Mouse (Mus musculus) kidney, postnatal 0 days (tissue): Measurements from ENCODE around the gene Tnip1. TPM values are rescaled to one million over a fixed set of nuclear protein-coding genes. Genes with fewer than 3 reads are reported as not detected.

ENCODE experiments used
- ATAC-seq: fragments of 200-750 bp; cut with Nextera tagmentation; replicated peaks from 2 replicates; pipeline ENCODE4 v1.8.0; 2017; ENCODE audit warnings: low read depth, moderate number of reproducible peaks, moderate TSS enrichment, moderate library complexity; ENCODE audit not compliant: low FRiP score
- DNase-seq: peaks from one replicate; pipeline ENCODE4 v3.0.0-alpha.2; 2016; ENCODE audit warnings: low spot score
- H3K27ac ChIP-seq: fragments of 300-500 bp; sonication (generic); 2 replicates; pipeline ENCODE4 v1.5.1; 2014; ENCODE audit warnings: mild to moderate bottlenecking
- H3K27me3 ChIP-seq: fragments of 300-500 bp; sonication (generic); 2 replicates; pipeline ENCODE4 v1.6.1; 2014; ENCODE audit warnings: low read length, mixed read lengths; ENCODE audit not compliant: insufficient read depth
- H3K36me3 ChIP-seq: fragments of 300-500 bp; sonication (generic); 2 replicates; pipeline ENCODE4 v1.6.1; 2014; ENCODE audit warnings: low read length, mixed read lengths; ENCODE audit not compliant: insufficient read depth
- H3K4me1 ChIP-seq: fragments of 300-500 bp; sonication (generic); replicated peaks from 2 replicates; pipeline ENCODE4 v1.6.1; 2014; ENCODE audit warnings: antibody characterized with exemption, low read length, mixed read lengths; ENCODE audit not compliant: insufficient read depth
- H3K4me2 ChIP-seq: fragments of 300-500 bp; sonication (generic); 2 replicates; pipeline ENCODE4 v1.6.1; 2014; ENCODE audit warnings: mild to moderate bottlenecking, low read length, moderate library complexity, mixed read lengths
- H3K4me3 ChIP-seq: fragments of 300-500 bp; sonication (generic); replicated peaks from 2 replicates; pipeline ENCODE4 v1.5.1; 2014; ENCODE audit warnings: low read depth, low read length
- H3K9ac ChIP-seq: fragments of 300-500 bp; sonication (generic); 2 replicates; pipeline ENCODE4 v1.6.1; 2014; ENCODE audit warnings: low read depth, low read length
- H3K9me3 ChIP-seq: fragments of 300-500 bp; sonication (generic); replicated peaks from 2 replicates; pipeline ENCODE4 v1.6.1; 2016; ENCODE audit warnings: low read length, inconsistent platforms, mixed read lengths
- CTCF ChIP-seq: IDR thresholded peaks from 2 replicates; pipeline ENCODE4 v1.5.1; 2016; ENCODE audit warnings: antibody characterized with exemption, low read depth, mild to moderate bottlenecking, moderate library complexity
- WGBS: fragments of 180-500 bp; shearing (Covaris S2); extraction: QIAGEN DNeasy Blood & Tissue Kit; methylation state at CpG from one replicate; pipeline ENCODE4 v1.1.7; 2014; 5-methylcytosine and 5-hydroxymethylcytosine counted together
- polyA plus RNA-seq: library from polyadenylated mRNA; unstranded; fragments of >200 nt; fragmentation: Nextera tagmentation; extraction: Ambion mirVana; gene quantifications from 2 replicates; pipeline ENCODE4 v1.2.1, GENCODE M21; 2015

Tnip1 gene
- polyA plus RNA-seq, 1 experiment from 2014 or later: 17.5 TPM

DNA sequence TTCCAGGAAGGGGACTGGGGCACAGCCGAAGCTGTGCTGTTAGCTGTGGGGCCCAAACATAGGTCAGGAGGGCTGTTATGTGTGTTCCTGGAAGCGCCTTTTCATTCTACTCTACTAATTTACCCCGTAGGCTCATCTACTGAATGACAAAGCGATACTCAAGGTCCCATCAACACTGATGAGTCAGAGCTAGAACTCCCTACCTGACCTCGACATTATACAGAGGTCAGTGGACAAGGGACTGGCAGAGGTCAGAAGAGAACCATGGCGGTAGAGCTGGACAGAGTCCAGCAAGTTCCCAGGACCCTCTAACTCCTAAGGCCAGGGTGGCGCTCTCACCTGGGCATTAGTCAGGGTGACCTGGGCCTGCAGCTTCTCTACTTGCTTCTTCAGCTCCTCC, 45.3 kb downstream of the Tnip1 start:
- ATAC-seq: no peak
- Histone ChIP-seq H3K27ac (no peak overlapping the region), H3K27me3 (no peaks in the 10 kb centered on the region), H3K9me3 (no peaks in the 10 kb centered on the region), H3K4me3 (no peak overlapping the region), H3K36me3 (peaks cover 31% of the 10 kb centered on the region), H3K9ac (no peak overlapping the region), H3K4me2 (no peak overlapping the region), H3K4me1 (no peaks in the 10 kb centered on the region)
- 94% methylated on average over 7 of the region's 7 CpGs for WGBS
- TF ChIP-seq CTCF: no peak
- no peak for DNase-seq

DNA sequence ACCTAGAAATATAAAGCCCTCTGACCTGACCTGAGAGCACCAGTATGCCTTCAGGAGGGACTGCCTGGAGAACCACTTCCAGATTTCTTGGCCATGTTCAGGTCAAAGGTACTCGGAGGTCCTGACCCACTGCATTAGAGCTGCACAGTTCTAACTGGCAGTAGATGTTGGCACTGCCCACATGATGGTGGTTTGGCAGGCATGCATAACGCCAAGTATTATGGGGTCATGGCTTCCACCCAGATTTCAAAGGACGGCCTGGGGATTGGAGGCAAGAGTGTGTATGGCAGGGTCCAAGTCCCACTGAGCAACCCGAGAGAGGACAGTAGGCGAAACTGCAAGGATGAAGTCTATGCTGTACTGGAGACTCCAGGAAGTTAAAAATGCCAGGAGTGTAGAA, 48.9 kb downstream of the Tnip1 start:
- Histone ChIP-seq H3K9ac (no peak overlapping the region), H3K4me1 (no peaks in the 10 kb centered on the region), H3K36me3 (peaks cover 45% of the 10 kb centered on the region), H3K27me3 (no peaks in the 10 kb centered on the region), H3K27ac (no peak overlapping the region), H3K4me2 (no peak overlapping the region), H3K4me3 (no peak overlapping the region), H3K9me3 (no peaks in the 10 kb centered on the region)
- WGBS: 94% methylated on average over 5 of the region's 5 CpGs
- no peak for TF ChIP-seq CTCF
- DNase-seq (no peak), ATAC-seq (no peak)

DNA sequence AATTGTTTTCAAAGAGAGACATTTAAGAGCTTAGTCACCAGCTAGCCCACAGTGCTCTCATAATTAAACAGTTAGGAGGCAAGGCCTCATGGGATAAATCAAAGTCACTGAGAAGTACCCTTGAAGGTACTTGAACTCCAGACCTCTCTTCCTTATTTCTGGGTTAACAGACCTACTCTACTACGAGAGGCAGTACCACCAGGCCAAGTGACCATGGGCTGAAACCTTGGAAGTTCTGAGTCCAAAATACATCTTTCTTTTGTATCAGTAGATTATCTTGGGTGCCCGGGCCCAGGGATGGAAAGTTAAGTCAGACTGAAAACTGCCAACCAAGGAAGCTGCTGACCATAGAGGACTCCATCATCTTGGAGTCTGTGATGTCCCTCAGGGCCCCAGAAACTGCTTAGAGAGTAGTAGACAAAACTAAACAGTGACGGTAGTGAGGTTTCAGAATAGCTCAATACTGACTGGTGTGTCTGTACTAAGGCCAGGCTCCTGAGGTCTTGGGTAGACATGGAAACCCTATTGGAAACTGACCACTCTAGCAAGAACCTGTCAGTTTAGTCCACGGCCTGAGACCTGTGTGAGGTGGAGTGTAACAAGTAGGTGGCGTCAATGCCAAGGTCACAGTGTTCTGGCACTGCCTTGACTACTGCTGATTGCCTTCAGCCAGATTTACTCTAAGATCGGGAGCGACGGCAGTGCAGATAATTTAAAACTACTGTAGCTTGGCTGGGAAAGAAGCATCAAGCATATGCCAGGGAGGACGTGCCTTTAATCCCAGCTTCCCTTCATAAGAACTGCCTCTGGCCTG, 50.0 kb downstream of the Tnip1 start:
- H3K9me3 ChIP-seq: no peaks in the 10 kb centered on the region
- no peak overlapping the region for H3K4me3 ChIP-seq
- peaks cover 35% of the 10 kb centered on the region for H3K36me3 ChIP-seq
- no peak overlapping the region for H3K27ac ChIP-seq
- TF ChIP-seq CTCF: no peak
- peak; percentile 14; the same call in 1 of the 2 replicates for ATAC-seq
- no peak for DNase-seq
- H3K27me3 ChIP-seq: no peaks in the 10 kb centered on the region
- H3K4me2 ChIP-seq: no peak overlapping the region
- H3K4me1 ChIP-seq: no peaks in the 10 kb centered on the region
- WGBS: 78% methylated on average over 9 of the region's 9 CpGs
- H3K9ac ChIP-seq: no peak overlapping the region

DNA sequence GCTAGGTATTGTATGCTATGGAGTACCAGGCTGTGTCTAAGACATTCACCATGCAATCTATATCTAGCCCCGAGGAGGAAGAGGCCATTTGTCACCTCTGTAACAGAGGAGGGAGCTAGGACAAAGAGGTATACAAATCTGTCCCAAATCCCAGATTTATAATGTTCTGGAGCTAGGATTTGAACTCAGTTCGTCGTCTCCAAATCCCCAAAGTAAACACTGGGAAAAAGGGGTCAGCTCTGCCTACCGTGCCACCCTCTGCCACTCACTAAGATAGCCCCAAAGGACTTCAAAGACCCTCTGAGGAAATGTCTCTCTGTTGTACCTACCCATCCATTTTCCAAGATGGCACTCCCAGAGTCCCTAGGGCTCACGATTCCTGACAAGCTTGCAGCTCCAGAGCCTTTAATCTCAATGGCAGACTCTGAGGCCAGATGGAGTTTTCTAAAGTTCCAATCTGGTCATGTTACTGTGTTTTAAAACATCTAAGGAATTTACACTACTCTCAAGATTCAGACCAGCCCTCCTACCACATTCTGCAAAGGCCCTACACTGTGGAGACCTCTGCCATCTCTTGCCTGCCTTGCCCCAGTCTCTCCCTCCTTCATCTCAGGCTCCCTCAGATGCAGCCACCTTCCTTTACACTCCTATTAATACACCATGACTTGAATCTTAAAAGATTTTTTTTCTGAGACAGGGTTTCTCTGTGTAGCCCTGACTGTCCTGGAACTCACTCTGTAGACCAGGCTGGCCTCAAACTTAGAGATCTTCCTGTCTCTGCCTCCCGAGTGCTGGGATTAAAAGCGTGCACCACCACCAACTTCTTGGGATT, 50.8 kb downstream of the Tnip1 start:
- no peak for TF ChIP-seq CTCF
- Histone ChIP-seq H3K9me3 (no peaks in the 10 kb centered on the region), H3K4me3 (no peak overlapping the region), H3K27ac (no peak overlapping the region), H3K27me3 (no peaks in the 10 kb centered on the region), H3K36me3 (peaks cover 31% of the 10 kb centered on the region), H3K4me1 (no peaks in the 10 kb centered on the region), H3K4me2 (no peak overlapping the region), H3K9ac (no peak overlapping the region)
- DNase-seq: no peak
- WGBS: 83% methylated on average over 7 of the region's 7 CpGs
- ATAC-seq: 0 out of 2 replicates have a peak, but pooled peaks have one; percentile 4

DNA sequence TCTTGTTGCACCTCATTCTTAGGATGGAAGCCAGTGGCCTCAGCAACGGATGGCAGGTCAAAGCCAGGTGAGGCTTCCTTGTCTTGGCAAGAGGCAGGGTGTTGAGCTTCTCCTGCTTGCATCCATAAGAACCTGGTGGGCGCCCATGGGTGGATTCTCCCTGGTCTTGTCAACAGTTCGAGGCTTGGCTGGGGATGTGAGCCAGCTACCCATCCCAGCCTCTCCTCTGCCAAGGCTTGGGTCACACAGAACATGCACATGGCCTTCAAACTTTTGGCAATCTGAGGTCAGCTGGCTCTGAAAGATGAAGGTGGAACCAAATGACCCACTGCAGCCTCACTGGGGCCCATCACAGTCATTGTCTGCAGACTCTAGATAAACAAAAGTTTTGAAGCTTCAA, 51.5 kb downstream of the Tnip1 start:
- no peaks in the 10 kb centered on the region for H3K9me3 ChIP-seq
- H3K27me3 ChIP-seq: no peaks in the 10 kb centered on the region
- H3K9ac ChIP-seq: no peak overlapping the region
- DNase-seq (no peak), ATAC-seq (no peak)
- H3K4me2 ChIP-seq: no peak overlapping the region
- no peak overlapping the region for H3K27ac ChIP-seq
- peaks cover 31% of the 10 kb centered on the region for H3K36me3 ChIP-seq
- 94% methylated on average over 3 of the region's 3 CpGs for WGBS
- TF ChIP-seq CTCF: no peak
- no peak overlapping the region for H3K4me3 ChIP-seq
- H3K4me1 ChIP-seq: no peaks in the 10 kb centered on the region

DNA sequence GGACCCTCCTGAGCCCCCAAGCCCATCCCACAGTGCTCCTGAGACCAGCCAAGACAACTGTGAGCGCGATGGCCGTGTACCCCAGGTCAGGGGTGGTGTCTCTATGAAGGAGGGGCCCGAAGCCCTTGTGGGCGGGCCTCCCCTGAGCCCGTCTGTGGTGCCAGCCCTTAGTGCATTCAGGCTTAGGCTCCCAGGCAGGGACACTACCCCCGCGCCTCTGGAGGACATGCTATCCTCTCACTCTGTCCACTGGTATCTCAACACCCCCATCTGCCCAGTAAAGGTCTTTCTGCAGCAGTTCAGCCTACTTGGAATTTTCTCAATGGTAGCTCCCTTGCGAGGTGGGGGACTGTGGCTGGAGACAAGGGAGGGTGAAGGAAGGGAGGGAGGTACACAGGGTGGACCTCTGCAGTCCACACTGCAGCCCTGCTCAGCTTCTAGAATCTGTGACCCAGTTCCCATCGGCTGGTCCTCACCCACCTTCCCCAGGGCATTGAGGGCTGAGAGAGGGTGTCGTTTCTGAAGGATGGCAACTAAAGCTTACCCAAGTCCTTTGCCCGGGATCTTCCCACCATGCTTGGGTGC, 52.5 kb downstream of the Tnip1 start:
- H3K27ac ChIP-seq: no peak overlapping the region
- TF ChIP-seq CTCF: no peak
- no peak overlapping the region for H3K4me2 ChIP-seq
- WGBS: 87% methylated on average over 12 of the region's 12 CpGs
- peaks cover 24% of the 10 kb centered on the region for H3K36me3 ChIP-seq
- H3K4me3 ChIP-seq: no peak overlapping the region
- no peaks in the 10 kb centered on the region for H3K27me3 ChIP-seq
- DNase-seq (no peak), ATAC-seq (no peak)
- no peaks in the 10 kb centered on the region for H3K4me1 ChIP-seq
- no peak overlapping the region for H3K9ac ChIP-seq
- H3K9me3 ChIP-seq: no peaks in the 10 kb centered on the region
